Mouse (Mus musculus) liver, embryonic 11.5 days (tissue): Measurements from ENCODE around the gene Zfp711. TPM values are rescaled to one million over a fixed set of nuclear protein-coding genes. Genes with fewer than 3 reads are reported as not detected.

Experiments
- ATAC-seq: fragments of 200-750 bp; cut with Nextera tagmentation; replicated peaks from 2 replicates; pipeline ENCODE4 v1.8.0; 2017; ENCODE audit warnings: moderate number of reproducible peaks, mild to moderate bottlenecking, moderate TSS enrichment, moderate library complexity; ENCODE audit not compliant: low FRiP score
- DNase-seq: peaks from one replicate; pipeline ENCODE4 v3.0.0-alpha.2; 2017; ENCODE audit warnings: low spot score
- H3K27ac ChIP-seq: fragments of 300-500 bp; sonication (generic); 2 replicates; pipeline ENCODE4 v1.5.1; 2014; ENCODE audit warnings: mild to moderate bottlenecking, low read depth, low read length, control low read depth
- H3K27me3 ChIP-seq: fragments of 300-500 bp; sonication (generic); replicated peaks from 2 replicates; pipeline ENCODE4 v1.6.1; 2014; ENCODE audit warnings: low read length, mixed read lengths; ENCODE audit not compliant: control insufficient read depth, insufficient read depth
- H3K36me3 ChIP-seq: fragments of 300-500 bp; sonication (generic); 2 replicates; pipeline ENCODE4 v1.6.1; 2014; ENCODE audit warnings: mild to moderate bottlenecking, low read length, moderate library complexity, mixed read lengths; ENCODE audit not compliant: control insufficient read depth, insufficient read depth
- H3K4me1 ChIP-seq: fragments of 300-500 bp; sonication (generic); replicated peaks from 2 replicates; pipeline ENCODE4 v1.6.1; 2014; ENCODE audit warnings: low read length, mixed read lengths; ENCODE audit not compliant: control insufficient read depth, insufficient read depth
- H3K4me2 ChIP-seq: fragments of 300-500 bp; sonication (generic); 2 replicates; pipeline ENCODE4 v1.6.1; 2014; ENCODE audit warnings: mild to moderate bottlenecking, control low read depth, moderate library complexity
- H3K4me3 ChIP-seq: fragments of 300-500 bp; sonication (generic); 2 replicates; pipeline ENCODE4 v1.5.1; 2014; ENCODE audit warnings: low read depth, low read length, control low read depth
- H3K9ac ChIP-seq: fragments of 300-500 bp; sonication (generic); 2 replicates; pipeline ENCODE4 v1.6.1; 2014; ENCODE audit warnings: low read depth, low read length, control low read depth
- H3K9me3 ChIP-seq: fragments of 300-500 bp; sonication (generic); 2 replicates; pipeline ENCODE4 v1.6.1; 2016; ENCODE audit warnings: low read length, inconsistent platforms, mixed read lengths; ENCODE audit not compliant: control insufficient read depth
- WGBS: fragments of 180-500 bp; shearing (Covaris S2); extraction: QIAGEN DNeasy Blood & Tissue Kit; methylation state at CpG from one replicate; pipeline ENCODE4 v1.1.7; 2014; 5-methylcytosine and 5-hydroxymethylcytosine counted together
- polyA plus RNA-seq: library from polyadenylated mRNA; unstranded; fragments of >200 nt; fragmentation: Nextera tagmentation; extraction: Ambion mirVana; gene quantifications from 2 replicates; pipeline ENCODE4 v1.2.1, GENCODE M21; 2014

Zfp711 gene
- polyA plus RNA-seq = 6.0 and 6.8 TPM in 2 replicates

- peak within 1 kb of the TSS; percentile 59 for H3K9ac ChIP-seq
- H3K4me2 ChIP-seq = peak within 1 kb of the TSS; percentile 64
- H3K27me3 ChIP-seq = 0 out of 2 replicates have a peak, but pooled peaks cover 4% of the 10 kb centered on the region
- DNase-seq (peak; percentile 67), ATAC-seq (peak; percentile 90)
- no peak within 1 kb of the TSS for H3K27ac ChIP-seq
- H3K4me3 ChIP-seq = peak within 1 kb of the TSS; percentile 60
- no peaks in the 10 kb centered on the region for H3K9me3 ChIP-seq
- no peaks in the 10 kb centered on the region for H3K36me3 ChIP-seq
- no peaks in the 10 kb centered on the region for H3K4me1 ChIP-seq
- WGBS = 13% methylated on average over 62 of the region's 79 CpGs
These were observed at the start of gene Zfp711 for GRCm38 (mm10) chrX:112600511-112601305. Gene Zfp711 (plus strand): TSS chrX:112600526.

- no peak overlapping the region for H3K4me2 ChIP-seq
- no peaks in the 10 kb centered on the region for H3K36me3 ChIP-seq
- H3K9me3 ChIP-seq = no peaks in the 10 kb centered on the region
- H3K4me1 ChIP-seq = no peaks in the 10 kb centered on the region
- ATAC-seq (no peak), DNase-seq (no peak)
- H3K9ac ChIP-seq = no peak overlapping the region
- WGBS = 83% methylated on average over 2 of the region's 2 CpGs
- H3K27ac ChIP-seq = no peak overlapping the region
- no peaks in the 10 kb centered on the region for H3K27me3 ChIP-seq
- H3K4me3 ChIP-seq = no peak overlapping the region
These were observed 32.6 kb upstream of the Zfp711 start for GRCm38 (mm10) chrX:112567716-112568115.

GRCm38 (mm10) chrX:112601306-112602120, 1.2 kb downstream of the Zfp711 start:
- Histone ChIP-seq H3K4me3 (peak overlapping the region; percentile 60), H3K4me1 (no peaks in the 10 kb centered on the region), H3K9ac (peak overlapping the region; percentile 59), H3K36me3 (no peaks in the 10 kb centered on the region), H3K27me3 (0 out of 2 replicates have a peak, but pooled peaks cover 4% of the 10 kb centered on the region), H3K27ac (no peak overlapping the region), H3K4me2 (peak overlapping the region; percentile 64), H3K9me3 (no peaks in the 10 kb centered on the region)
- WGBS = 22% methylated on average over 47 of the region's 81 CpGs
- DNase-seq = peak; percentile 37
- ATAC-seq = peak; percentile 47

- H3K36me3 ChIP-seq = no peaks in the 10 kb centered on the region
- no peak for DNase-seq
- no peak overlapping the region for H3K4me2 ChIP-seq
- no peaks in the 10 kb centered on the region for H3K4me1 ChIP-seq
- no peaks in the 10 kb centered on the region for H3K9me3 ChIP-seq
- H3K4me3 ChIP-seq = no peak overlapping the region
- ATAC-seq = no peak
- H3K27me3 ChIP-seq = no peaks in the 10 kb centered on the region
- 46% methylated on average over 1 of the region's 1 CpGs for WGBS
- no peak overlapping the region for H3K27ac ChIP-seq
- H3K9ac ChIP-seq = no peak overlapping the region
These were observed 75.2 kb downstream of the Zfp711 start for GRCm38 (mm10) chrX:112675525-112675924.

- H3K4me1 ChIP-seq = no peaks in the 10 kb centered on the region
- no peak overlapping the region for H3K27ac ChIP-seq
- H3K27me3 ChIP-seq = no peaks in the 10 kb centered on the region
- DNase-seq (no peak), ATAC-seq (peak; percentile 78)
- 35% methylated on average over 5 of the region's 5 CpGs for WGBS
- no peaks in the 10 kb centered on the region for H3K36me3 ChIP-seq
- H3K4me3 ChIP-seq = no peak overlapping the region
- H3K9ac ChIP-seq = no peak overlapping the region
- H3K4me2 ChIP-seq = no peak overlapping the region
- no peaks in the 10 kb centered on the region for H3K9me3 ChIP-seq
These were observed 80.3 kb downstream of the Zfp711 start for GRCm38 (mm10) chrX:112680605-112681004.

Other genes starting within 250 kb of the Zfp711 start
- gene Satl1, start 193.7 kb upstream of the Zfp711 start, polyA plus RNA-seq = not detected in 2 replicates
- gene 2010106E10Rik, start 105.3 kb upstream of the Zfp711 start, polyA plus RNA-seq = not detected in 2 replicates
- 0.08 TPM in 1 of 2 replicates, not detected in the other for gene Pof1b, start 98.1 kb downstream of the Zfp711 start, polyA plus RNA-seq